In the genomic region with DNA sequence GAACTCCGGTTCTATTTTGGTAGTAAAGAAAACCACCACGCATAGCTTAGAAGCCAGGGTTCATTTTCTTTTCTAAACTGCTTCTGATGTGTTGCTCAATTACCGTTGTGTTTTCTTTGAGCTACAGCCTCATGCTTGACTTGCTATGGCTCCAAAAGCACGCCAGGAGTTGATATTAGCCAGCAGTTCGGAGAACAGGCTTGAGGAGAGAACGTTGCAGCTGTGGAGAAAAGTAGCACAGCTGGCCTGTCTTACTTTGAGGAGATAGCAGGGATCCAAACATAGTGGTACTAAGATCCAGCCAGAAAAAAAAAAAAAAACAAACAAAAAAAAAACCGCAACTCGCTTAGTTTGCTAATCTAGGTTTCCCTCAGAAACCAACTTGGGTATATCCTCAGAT, we compare ENCODE assay signal across 18 mouse cellular contexts. TPM values are rescaled to one million over a fixed set of nuclear protein-coding genes. Genes with fewer than 3 reads are reported as not detected.
DNase-seq lines count a peak whose midpoint lies in the region; ATAC-seq and TF ChIP-seq lines count a peak whose summit lies in the region.
"Had no signal": no experiment of that assay in that cellular context is flagged by ENCODE, and none has a peak within 500 bp of the region (broad histone marks: within the 10 kb centered on the region; RNA-seq: fewer than 3 reads in every experiment).

No protein-coding gene starts in this region.

- H3K79me2 ChIP-seq in myocyte (ENCODE audit: control insufficient read depth, insufficient read depth), result no peaks in the 10 kb centered on the region

- no peak overlapping the region for H3K4me2 ChIP-seq in heart, embryonic 11.5 days
- H3K4me2 ChIP-seq in myocyte (ENCODE audit: low read depth), result peak overlapping the region; percentile 50
- H3K4me2 ChIP-seq: embryonic facial prominence, embryonic 13.5 days; liver, embryonic 11.5 days; midbrain, embryonic 11.5 days had no signal

- no peaks in the 10 kb centered on the region for H3K4me1 ChIP-seq in heart, embryonic 11.5 days (ENCODE audit: control insufficient read depth, insufficient read depth, low read length)
- H3K4me1 ChIP-seq: embryonic facial prominence, embryonic 13.5 days; limb, embryonic 10.5 days had no signal

- no peak for TF ChIP-seq POLR2A in myocyte (IDR thresholded peaks at IDR 0.05; ENCODE audit: insufficient read length, low read depth)

- no peak overlapping the region for H3K4me3 ChIP-seq in heart, embryonic 11.5 days (ENCODE audit: low read depth, low read length)
- no peak overlapping the region for H3K4me3 ChIP-seq in myocyte
- H3K4me3 ChIP-seq: embryonic facial prominence, embryonic 13.5 days; left cerebral cortex, adult 2 months; limb, embryonic 10.5 days had no signal

- no peak for ATAC-seq in heart, embryonic 11.5 days (replicated peaks; ENCODE audit: insufficient number of reproducible peaks, low FRiP score, low TSS enrichment)
- no peak for ATAC-seq in CD4-positive, CD25-positive, alpha-beta regulatory T cell, adult 4 months
- ATAC-seq: hindbrain, postnatal 0 days had no signal

- H3ac ChIP-seq in myocyte (ENCODE audit: control insufficient read depth, insufficient read length), result no peak overlapping the region

- H3K9me3 ChIP-seq in heart, embryonic 11.5 days (replicated peaks; ENCODE audit: control insufficient read depth, low read length), result no peaks in the 10 kb centered on the region
- H3K9me3 ChIP-seq: embryonic facial prominence, embryonic 13.5 days; limb, embryonic 10.5 days had no signal

- H3K27me3 ChIP-seq in heart, embryonic 11.5 days (ENCODE audit: control insufficient read depth, insufficient read depth, low read length), result no peaks in the 10 kb centered on the region
- H3K27me3 ChIP-seq in myocyte (ENCODE audit: control insufficient read depth, insufficient read depth, insufficient read length), result no peaks in the 10 kb centered on the region

- H3K9ac ChIP-seq in heart, embryonic 11.5 days (ENCODE audit: low read depth, low read length), result no peak overlapping the region
- H3K9ac ChIP-seq: embryonic facial prominence, embryonic 13.5 days had no signal

- no peaks in the 10 kb centered on the region for H3K36me3 ChIP-seq in heart, embryonic 11.5 days (ENCODE audit: control insufficient read depth, insufficient read depth, low read length)
- H3K36me3 ChIP-seq in myocyte (ENCODE audit: control insufficient read depth, insufficient read depth), result no peaks in the 10 kb centered on the region
- H3K36me3 ChIP-seq: embryonic facial prominence, embryonic 13.5 days; limb, embryonic 10.5 days had no signal

- H3K27ac ChIP-seq in heart, embryonic 11.5 days (ENCODE audit: low read depth, low read length), result no peak overlapping the region
- H3K27ac ChIP-seq: embryonic facial prominence, embryonic 13.5 days; hindbrain, postnatal 0 days; left cerebral cortex, adult 2 months; limb, embryonic 10.5 days had no signal

- peak; percentile 49 to 71 for DNase-seq in heart, adult 18-20 months
- peak; percentile 7 for DNase-seq in ovary, adult 18-20 months (ENCODE audit: low spot score)
- no peak for DNase-seq in ovary, postnatal 36 days (ENCODE audit: low spot score)
- peak; percentile 11 for DNase-seq in heart, postnatal 4 days
- DNase-seq in adrenal gland, adult (ENCODE audit: inconsistent age in 2 of 2, low spot score in 1 of 2), result no peak
- DNase-seq: cerebellum, adult 9-10 months; gastrocnemius, postnatal 36 days; kidney, adult 11 months; right cerebral cortex, adult 18-20 months had no signal

- WGBS in heart, embryonic 11.5 days (ENCODE audit: insufficient replicate concordance), result 70% methylated on average over 8 of the region's 8 CpGs

TF ChIP-seq in myocyte, 11 proteins besides CTCF, POLR2A, EP300 and RAD21:
- no peak for TF ChIP-seq TCF3 (IDR thresholded peaks at IDR 0.05; ENCODE audit: insufficient read length, low read depth)
- no peak for TF ChIP-seq REST (IDR thresholded peaks at IDR 0.05; ENCODE audit: insufficient read depth, insufficient read length)
- peak in 1 of 3 experiments; percentile 13 for TF ChIP-seq MYOD1 (IDR thresholded peaks at IDR 0.05; ENCODE audit: control insufficient read depth in 1 of 3, insufficient read length in 2 of 3, low read depth in 2 of 3)

RNA-seq across cellular contexts. Expression of a gene that starts 59.2 kb away (rescaled TPM):
- 10 to 100 TPM in 1 of 2 experiments, 1 to 10 TPM in 1; 9.9 to 10.4 TPM for total RNA-seq in heart, adult 18-20 months (2021)
- 0.21 and 0.39 TPM in 2 replicates for polyA plus RNA-seq in heart, embryonic 11.5 days (2014; fragmentation: Nextera tagmentation; extraction: Ambion mirVana)
- 10 to 100 TPM; 16.4 to 16.6 TPM for total RNA-seq in heart, postnatal 4 days (2021)
- 9.7 TPM for polyA plus RNA-seq in myocyte (2012; fragmentation: generic; extraction: Trizol)
- polyA plus RNA-seq in CD4-positive, CD25-positive, alpha-beta regulatory T cell, adult 4 months (2017; shearing (Covaris generic)), result not detected

Comparison
In these comparisons a context has a peak if more than half of its experiments do, and no peak if none do; other contexts are left out.
1. DNase-seq: peak in heart, adult 18-20 months (2 of 2), ovary, adult 18-20 months (single experiment) and heart, postnatal 4 days (single experiment); none in ovary, postnatal 36 days (single experiment) and adrenal gland, adult (0 of 2).